Mouse (Mus musculus): ENCODE measurements at regions not wholly inside any gene's neighbourhood (a gene's known extent, or its start where the extent isn't known, plus 50 kb on each side); places are given as distances from the start of the nearest gene placed in this dataset.

- DNase-seq (ENCODE audit: extremely low read depth, low read depth): no peak
These were observed 192.7 kb upstream of the Egln3 start for GRCm38 (mm10) chr12:54396341-54396740.

GRCm38 (mm10) chr12:54385401-54385800, 181.7 kb upstream of the Egln3 start:
- no peak for DNase-seq (ENCODE audit: extremely low read depth, low read depth)

- no peak for DNase-seq (ENCODE audit: extremely low read depth, low read depth)
These were observed 180.5 kb upstream of the Egln3 start for GRCm38 (mm10) chr12:54384116-54384515.

- DNase-seq (ENCODE audit: extremely low read depth, low read depth): no peak
These were observed 179.3 kb upstream of the Egln3 start for GRCm38 (mm10) chr12:54382965-54383364.

- DNase-seq (ENCODE audit: extremely low read depth, low read depth): no peak
These were observed 178.4 kb upstream of the Egln3 start for GRCm38 (mm10) chr12:54382061-54382460.

- no peak for DNase-seq (ENCODE audit: extremely low read depth, low read depth)
These were observed 176.7 kb upstream of the Egln3 start for GRCm38 (mm10) chr12:54380322-54380721.

- no peak for DNase-seq (ENCODE audit: extremely low read depth, low read depth)
These were observed 174.9 kb upstream of the Egln3 start for GRCm38 (mm10) chr12:54378576-54378975.

GRCm38 (mm10) chr12:54374060-54374459, 170.4 kb upstream of the Egln3 start:
- no peak for DNase-seq (ENCODE audit: extremely low read depth, low read depth)

GRCm38 (mm10) chr12:54369217-54369616, 165.6 kb upstream of the Egln3 start:
- DNase-seq (ENCODE audit: extremely low read depth, low read depth): no peak

GRCm38 (mm10) chr12:54364381-54365095, 160.9 kb upstream of the Egln3 start:
- no peak for DNase-seq (ENCODE audit: extremely low read depth, low read depth)

GRCm38 (mm10) chr12:54361762-54362161, 158.1 kb upstream of the Egln3 start:
- DNase-seq (ENCODE audit: extremely low read depth, low read depth): no peak

- DNase-seq (ENCODE audit: extremely low read depth, low read depth): no peak
These were observed 150.5 kb upstream of the Egln3 start for GRCm38 (mm10) chr12:54354187-54354586.

- DNase-seq (ENCODE audit: extremely low read depth, low read depth): no peak
These were observed 150.0 kb upstream of the Egln3 start for GRCm38 (mm10) chr12:54353694-54354093.

- DNase-seq (ENCODE audit: extremely low read depth, low read depth): no peak
These were observed 149.4 kb upstream of the Egln3 start for GRCm38 (mm10) chr12:54352963-54353606.

- DNase-seq (ENCODE audit: extremely low read depth, low read depth): no peak
These were observed 146.6 kb upstream of the Egln3 start for GRCm38 (mm10) chr12:54350293-54350692.

- DNase-seq (ENCODE audit: extremely low read depth, low read depth): no peak
These were observed 145.7 kb upstream of the Egln3 start for GRCm38 (mm10) chr12:54349403-54349802.

GRCm38 (mm10) chr12:54343493-54343892, 139.8 kb upstream of the Egln3 start:
- no peak for DNase-seq (ENCODE audit: extremely low read depth, low read depth)

- no peak for DNase-seq (ENCODE audit: extremely low read depth, low read depth)
These were observed 131.8 kb upstream of the Egln3 start for GRCm38 (mm10) chr12:54335509-54335908.

GRCm38 (mm10) chr12:54334491-54335132, 131.0 kb upstream of the Egln3 start:
- no peak for DNase-seq (ENCODE audit: extremely low read depth, low read depth)

GRCm38 (mm10) chr12:54333632-54334321, 130.1 kb upstream of the Egln3 start:
- DNase-seq (ENCODE audit: extremely low read depth, low read depth): no peak

- DNase-seq (ENCODE audit: extremely low read depth, low read depth): no peak
These were observed 123.8 kb upstream of the Egln3 start for GRCm38 (mm10) chr12:54327483-54327882.

GRCm38 (mm10) chr12:54326571-54326970, 122.9 kb upstream of the Egln3 start:
- DNase-seq (ENCODE audit: extremely low read depth, low read depth): no peak
